Mouse (Mus musculus): ENCODE measurements around the gene Fkbp6. TPM values are rescaled to one million over a fixed set of nuclear protein-coding genes. Genes with fewer than 3 reads are reported as not detected.

Fkbp6 gene
- polyA plus RNA-seq, 1 experiment from 2014 or later: 0.18 TPM

GRCm38 (mm10) chr5:135347511-135348011 lies 2.3 kb downstream of the Fkbp6 start:
- Histone ChIP-seq H3K4me2 (replicated peaks) (no peak overlapping the region), H3K4me3 (no peak overlapping the region), H3K27me3 (no peaks in the 10 kb centered on the region), H3K9ac (replicated peaks) (no peak overlapping the region), H3K9me3 (no peaks in the 10 kb centered on the region), H3K36me3 (no peaks in the 10 kb centered on the region), H3K27ac (replicated peaks) (no peak overlapping the region), H3K4me1 (no peaks in the 10 kb centered on the region)
- ATAC-seq (replicated peaks): no peak
- 68% methylated on average over 4 of the region's 4 CpGs for WGBS

- Histone ChIP-seq H3K27ac (replicated peaks) (no peak overlapping the region), H3K36me3 (no peaks in the 10 kb centered on the region), H3K9ac (replicated peaks) (no peak overlapping the region), H3K9me3 (no peaks in the 10 kb centered on the region), H3K4me2 (replicated peaks) (no peak overlapping the region), H3K4me1 (no peaks in the 10 kb centered on the region), H3K27me3 (no peaks in the 10 kb centered on the region), H3K4me3 (no peak overlapping the region)
- ATAC-seq (replicated peaks): no peak
- WGBS: 21% methylated on average over 1 of the region's 1 CpGs
These were observed 3.4 kb downstream of the Fkbp6 start for GRCm38 (mm10) chr5:135346430-135346829.

GRCm38 (mm10) chr5:135345989-135346388 lies 3.9 kb downstream of the Fkbp6 start:
- no peaks in the 10 kb centered on the region for H3K4me1 ChIP-seq
- no peak for ATAC-seq (replicated peaks)

GRCm38 (mm10) chr5:135337575-135337974 lies 12.3 kb downstream of the Fkbp6 start:
- Histone ChIP-seq H3K4me3 (no peak overlapping the region), H3K9me3 (no peaks in the 10 kb centered on the region)

More at GRCm38 (mm10) chr5:135345989-135346388, 3.9 kb downstream of the Fkbp6 start:
- no peak overlapping the region for H3K27ac ChIP-seq (replicated peaks)
- no peak overlapping the region for H3K4me2 ChIP-seq (replicated peaks)
- no peak overlapping the region for H3K4me3 ChIP-seq
- H3K27me3 ChIP-seq: no peaks in the 10 kb centered on the region
- H3K9ac ChIP-seq (replicated peaks): no peak overlapping the region
- no peaks in the 10 kb centered on the region for H3K9me3 ChIP-seq
- WGBS: 79% methylated on average over 7 of the region's 7 CpGs
- H3K36me3 ChIP-seq: no peaks in the 10 kb centered on the region

GRCm38 (mm10) chr5:135331161-135331560 lies 18.7 kb downstream of the Fkbp6 start:
- Histone ChIP-seq H3K27me3 (no peaks in the 10 kb centered on the region), H3K9ac (replicated peaks) (no peak overlapping the region), H3K4me2 (replicated peaks) (no peak overlapping the region), H3K4me3 (no peak overlapping the region), H3K27ac (replicated peaks) (no peak overlapping the region), H3K4me1 (no peaks in the 10 kb centered on the region), H3K9me3 (no peaks in the 10 kb centered on the region), H3K36me3 (no peaks in the 10 kb centered on the region)
- WGBS: 89% methylated on average over 6 of the region's 6 CpGs
- ATAC-seq (replicated peaks): no peak

More at GRCm38 (mm10) chr5:135337575-135337974, 12.3 kb downstream of the Fkbp6 start:
- Histone ChIP-seq H3K36me3 (no peaks in the 10 kb centered on the region), H3K9ac (replicated peaks) (no peak overlapping the region), H3K27me3 (no peaks in the 10 kb centered on the region), H3K4me1 (no peaks in the 10 kb centered on the region), H3K27ac (replicated peaks) (no peak overlapping the region), H3K4me2 (replicated peaks) (no peak overlapping the region)
- no peak for ATAC-seq (replicated peaks)
- WGBS: 75% methylated on average over 3 of the region's 3 CpGs

- Histone ChIP-seq H3K9ac (replicated peaks) (no peak overlapping the region), H3K27ac (replicated peaks) (no peak overlapping the region), H3K4me3 (no peak overlapping the region), H3K36me3 (no peaks in the 10 kb centered on the region), H3K4me1 (no peaks in the 10 kb centered on the region), H3K9me3 (no peaks in the 10 kb centered on the region), H3K27me3 (no peaks in the 10 kb centered on the region), H3K4me2 (replicated peaks) (no peak overlapping the region)
- WGBS: 83% methylated on average over 5 of the region's 5 CpGs
- ATAC-seq (replicated peaks): no peak
These were observed 19.6 kb downstream of the Fkbp6 start for GRCm38 (mm10) chr5:135330201-135330600.

- H3K9ac ChIP-seq (replicated peaks): no peak overlapping the region
- ATAC-seq (replicated peaks): no peak
- no peaks in the 10 kb centered on the region for H3K9me3 ChIP-seq
- no peak overlapping the region for H3K4me2 ChIP-seq (replicated peaks)
- no peak overlapping the region for H3K4me3 ChIP-seq
- no peaks in the 10 kb centered on the region for H3K36me3 ChIP-seq
- no peak overlapping the region for H3K27ac ChIP-seq (replicated peaks)
- H3K4me1 ChIP-seq: no peaks in the 10 kb centered on the region
- 85% methylated on average over 4 of the region's 4 CpGs for WGBS
- H3K27me3 ChIP-seq: no peaks in the 10 kb centered on the region
These were observed 20.4 kb downstream of the Fkbp6 start for GRCm38 (mm10) chr5:135329471-135329870.

- no peak overlapping the region for H3K9ac ChIP-seq (replicated peaks)
- no peak for ATAC-seq (replicated peaks)
- 5% methylated on average over 3 of the region's 3 CpGs for WGBS
- no peak overlapping the region for H3K27ac ChIP-seq (replicated peaks)
- no peak overlapping the region for H3K4me2 ChIP-seq (replicated peaks)
- no peaks in the 10 kb centered on the region for H3K9me3 ChIP-seq
- no peaks in the 10 kb centered on the region for H3K36me3 ChIP-seq
- no peaks in the 10 kb centered on the region for H3K4me1 ChIP-seq
- H3K27me3 ChIP-seq: no peaks in the 10 kb centered on the region
- no peak overlapping the region for H3K4me3 ChIP-seq
These were observed 23.7 kb downstream of the Fkbp6 start for GRCm38 (mm10) chr5:135326121-135326659.

- Histone ChIP-seq H3K9me3 (no peaks in the 10 kb centered on the region), H3K9ac (replicated peaks) (no peak overlapping the region), H3K4me2 (replicated peaks) (no peak overlapping the region), H3K36me3 (no peaks in the 10 kb centered on the region), H3K27ac (replicated peaks) (no peak overlapping the region), H3K4me3 (no peak overlapping the region), H3K27me3 (no peaks in the 10 kb centered on the region), H3K4me1 (no peaks in the 10 kb centered on the region)
- no peak for ATAC-seq (replicated peaks)
- WGBS: 92% methylated on average over 1 of the region's 1 CpGs
These were observed 27.6 kb downstream of the Fkbp6 start for GRCm38 (mm10) chr5:135322197-135322596.

- no peak overlapping the region for H3K27ac ChIP-seq (replicated peaks)
- no peak overlapping the region for H3K4me3 ChIP-seq
- H3K9ac ChIP-seq (replicated peaks): no peak overlapping the region
- no peaks in the 10 kb centered on the region for H3K4me1 ChIP-seq
- H3K4me2 ChIP-seq (replicated peaks): no peak overlapping the region
- ATAC-seq (replicated peaks): no peak
- no peaks in the 10 kb centered on the region for H3K36me3 ChIP-seq
- no peaks in the 10 kb centered on the region for H3K27me3 ChIP-seq
- WGBS: 64% methylated on average over 2 of the region's 2 CpGs
- no peaks in the 10 kb centered on the region for H3K9me3 ChIP-seq
These were observed 30.0 kb downstream of the Fkbp6 start for GRCm38 (mm10) chr5:135319856-135320255.

- Histone ChIP-seq H3K4me2 (replicated peaks) (no peak overlapping the region), H3K4me1 (no peaks in the 10 kb centered on the region), H3K9me3 (no peaks in the 10 kb centered on the region), H3K27me3 (no peaks in the 10 kb centered on the region), H3K36me3 (no peaks in the 10 kb centered on the region), H3K27ac (replicated peaks) (no peak overlapping the region), H3K4me3 (no peak overlapping the region), H3K9ac (replicated peaks) (no peak overlapping the region)
- WGBS: 74% methylated on average over 3 of the region's 3 CpGs
- ATAC-seq (replicated peaks): no peak
These were observed 33.7 kb downstream of the Fkbp6 start for GRCm38 (mm10) chr5:135316177-135316576.

GRCm38 (mm10) chr5:135306321-135306965 lies 43.4 kb downstream of the Fkbp6 start:
- no peak for ATAC-seq (replicated peaks)
- 43% methylated on average over 10 of the region's 10 CpGs for WGBS
- H3K9ac ChIP-seq (replicated peaks): no peak overlapping the region
- H3K4me2 ChIP-seq (replicated peaks): no peak overlapping the region
- no peaks in the 10 kb centered on the region for H3K36me3 ChIP-seq
- H3K9me3 ChIP-seq: no peaks in the 10 kb centered on the region
- H3K4me1 ChIP-seq: no peaks in the 10 kb centered on the region
- no peak overlapping the region for H3K4me3 ChIP-seq
- no peaks in the 10 kb centered on the region for H3K27me3 ChIP-seq
- H3K27ac ChIP-seq (replicated peaks): no peak overlapping the region

GRCm38 (mm10) chr5:135302454-135302853 lies 47.4 kb downstream of the Fkbp6 start:
- Histone ChIP-seq H3K4me1 (no peaks in the 10 kb centered on the region), H3K36me3 (no peaks in the 10 kb centered on the region), H3K27ac (replicated peaks) (no peak overlapping the region), H3K4me2 (replicated peaks) (no peak overlapping the region), H3K9ac (replicated peaks) (no peak overlapping the region), H3K4me3 (no peak overlapping the region), H3K9me3 (no peaks in the 10 kb centered on the region), H3K27me3 (no peaks in the 10 kb centered on the region)
- 87% methylated on average over 3 of the region's 3 CpGs for WGBS
- ATAC-seq (replicated peaks): no peak

Data from forebrain, embryonic 15.5 days (tissue).